Mouse (Mus musculus) erythroblast, embryonic 14.5 days (primary cell): ENCODE measurements around the gene Tnni3.

Source experiments
- GATA1 ChIP-seq: IDR thresholded peaks from 2 replicates; pipeline ENCODE4 v1.6.1; 2012; ENCODE audit warnings: low read length, inconsistent platforms, mixed read lengths
- TAL1 ChIP-seq: IDR thresholded peaks from 3 replicates; pipeline ENCODE4 v1.6.1; 2012; ENCODE audit warnings: low read length, inconsistent platforms, mixed read lengths

GRCm38 (mm10) chr7:4523205-4524130 is 561 bp downstream of the Tnni3 start:
- TF ChIP-seq GATA1 = no peak
- TF ChIP-seq TAL1 = no peak
